Mouse (Mus musculus) effector memory CD4-positive, alpha-beta T cell, adult 7 months (primary cell): ENCODE results near the gene Vsnl1. TPM values are rescaled to one million over a fixed set of nuclear protein-coding genes. Genes with fewer than 3 reads are reported as not detected.

Source experiments
- polyA plus RNA-seq: library from polyadenylated mRNA; unstranded; fragments of 100-300 nt; shearing (Covaris generic); gene quantifications from one replicate; pipeline ENCODE4 v1.2.1, GENCODE M21; 2017

Vsnl1 gene
- not detected for polyA plus RNA-seq

DNA sequence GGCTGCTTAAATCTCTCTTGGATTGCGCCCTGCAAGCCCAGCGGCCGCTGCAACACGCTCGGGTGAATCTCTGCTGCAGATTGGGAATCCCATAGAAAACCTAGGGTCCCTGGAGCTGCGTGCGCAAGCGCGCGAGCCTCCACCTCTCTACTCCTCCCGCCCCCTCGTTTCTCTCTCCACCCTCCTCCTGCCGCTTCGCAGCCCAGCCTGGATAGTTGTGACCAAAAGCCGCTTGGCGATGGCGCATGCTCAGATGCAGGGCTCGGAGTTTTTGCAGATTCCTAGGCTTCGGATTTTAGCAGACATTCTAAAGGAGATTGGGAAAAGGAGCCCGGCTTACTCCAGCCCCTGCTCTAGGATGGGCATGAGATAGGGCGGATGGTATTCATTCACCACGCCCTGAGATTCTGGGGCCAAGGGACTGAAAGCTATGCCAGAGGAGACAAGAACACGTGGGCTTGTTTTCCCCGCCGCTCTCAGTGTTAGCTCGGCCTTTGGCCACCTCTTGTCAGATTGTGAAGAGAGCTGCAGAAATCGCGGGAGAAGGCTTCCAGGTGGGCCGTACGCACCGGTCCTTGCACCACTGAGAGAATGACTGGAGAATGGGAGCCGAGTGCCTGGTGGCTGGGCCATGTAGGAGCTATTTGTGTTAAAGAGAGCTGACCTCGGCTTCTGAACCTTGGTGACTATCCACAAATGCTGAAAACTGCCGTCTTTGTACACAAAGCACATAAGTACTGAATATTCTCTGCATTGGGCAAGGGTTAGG lies at the start of gene Vsnl1:
Gene Vsnl1 (minus strand): TSS at position 117 of the 769 bp plus-strand sequence.

DNA sequence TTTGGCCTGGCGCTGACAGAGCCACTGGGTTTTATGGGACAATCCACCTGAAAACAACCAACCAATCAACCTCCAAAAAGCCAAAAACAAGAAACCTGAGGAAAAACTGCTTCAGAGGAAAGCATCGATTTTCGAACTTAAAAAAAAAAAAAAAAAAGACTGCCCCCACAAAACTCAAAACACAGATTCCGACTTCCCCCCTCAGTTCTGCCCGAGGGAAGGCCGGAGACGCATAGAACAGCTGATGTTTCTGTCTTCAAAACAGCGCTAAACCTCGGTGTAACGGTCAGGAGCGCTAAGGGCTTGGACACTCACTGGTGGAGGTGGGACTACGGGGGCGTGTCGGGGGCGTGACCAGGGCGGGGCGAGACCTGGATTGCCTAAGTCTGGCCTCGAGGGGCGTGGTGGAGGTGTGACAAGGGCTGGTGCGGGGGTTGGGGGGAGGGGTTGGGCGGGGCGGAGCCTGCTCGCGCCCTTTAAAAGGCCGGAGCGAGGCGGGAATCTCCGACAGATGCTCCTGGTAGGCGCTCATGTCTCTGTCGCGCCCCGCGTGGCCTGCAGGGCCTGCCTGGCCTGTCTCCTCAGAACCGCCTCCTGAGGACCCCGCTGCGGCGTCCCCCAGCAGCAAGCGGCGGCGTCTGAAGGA lies 19.3 kb upstream of the Vsnl1 start, which contains the start of gene Rad51ap2:
Gene Rad51ap2 (plus strand): TSS at position 531 of the 646 bp plus-strand sequence.

Other genes starting within 250 kb of the Vsnl1 start
- not detected for gene Msgn1, start 227.6 kb downstream of the Vsnl1 start, polyA plus RNA-seq
- gene Gen1, start 170.8 kb downstream of the Vsnl1 start, polyA plus RNA-seq, result 1.2 TPM
- gene Smc6, start 170.7 kb downstream of the Vsnl1 start, polyA plus RNA-seq, result 81.2 TPM
- not detected for gene Rad51ap2, start 19.5 kb upstream of the Vsnl1 start, polyA plus RNA-seq